12 mouse cellular contexts compared by ENCODE assay signal in the genomic region with DNA sequence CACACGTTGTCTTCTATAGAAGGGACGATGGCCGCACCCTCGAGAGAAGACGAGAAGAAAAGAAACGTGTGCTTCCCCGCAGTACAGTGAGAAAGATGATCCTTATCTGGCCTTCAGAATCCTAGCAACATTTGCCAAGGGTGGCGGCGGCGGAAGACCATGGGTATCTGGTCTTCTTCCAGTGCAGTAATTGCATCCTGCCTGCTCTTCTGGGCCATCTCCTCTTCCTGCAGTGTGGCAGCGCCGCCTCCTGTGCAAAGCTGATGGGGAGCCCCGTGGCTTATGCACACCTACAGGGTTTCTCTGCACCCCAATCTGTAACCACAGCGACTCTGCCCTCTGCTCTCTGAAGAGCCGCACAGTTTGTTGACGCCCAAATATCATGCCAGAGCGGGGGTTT.
DNase-seq lines count a peak whose midpoint lies in the region.
"Had no signal": no experiment of that assay in that cellular context is flagged by ENCODE, and none has a peak within 500 bp of the region (broad histone marks: within the 10 kb centered on the region; RNA-seq: fewer than 3 reads in every experiment).

No protein-coding gene starts in this region.

- DNase-seq in thymus, postnatal 0 days (ENCODE audit: low spot score) = peak; percentile 40
- DNase-seq in thymus, adult 18-20 months = no peak
- DNase-seq in cerebellum, adult 18-20 months = peak; percentile 85 to 93
- peak; percentile 86 to 88 for DNase-seq in cerebellum, postnatal 36 days
- no peak for DNase-seq in right cerebral cortex, postnatal 4 days
- no peak for DNase-seq in adrenal gland, adult (ENCODE audit: inconsistent age in 2 of 2, low spot score in 1 of 2)
- DNase-seq in right cerebral cortex, postnatal 10 days (ENCODE audit: low spot score in 2 of 2) = no peak
- DNase-seq: gastrocnemius, postnatal 14 days; kidney, adult 2 months; kidney, postnatal 14 days; lung, postnatal 10 days; right cerebral cortex, postnatal 25 days had no signal

Comparison
In these comparisons a context has a peak if more than half of its experiments do, and no peak if none do; other contexts are left out.
1. DNase-seq: peak in thymus, postnatal 0 days (single experiment), cerebellum, adult 18-20 months (2 of 2) and cerebellum, postnatal 36 days (2 of 2); none in thymus, adult 18-20 months (0 of 2), right cerebral cortex, postnatal 4 days (single experiment), adrenal gland, adult (0 of 2) and right cerebral cortex, postnatal 10 days (0 of 2).